Mouse (Mus musculus) embryonic facial prominence, embryonic 11.5 days (tissue): ENCODE measurements around the gene Olfr1215. TPM values are rescaled to one million over a fixed set of nuclear protein-coding genes. Genes with fewer than 3 reads are reported as not detected.
"Not testable (repeated sequence)": the region's sequence is repeated elsewhere in the genome, so short reads cannot be mapped to it uniquely, and the experiment has no call there.

Source experiments
- ATAC-seq: fragments of 200-750 bp; cut with Nextera tagmentation; replicated peaks from 2 replicates; pipeline ENCODE4 v1.8.0; 2017; ENCODE audit warnings: low read depth; ENCODE audit not compliant: insufficient number of reproducible peaks, low FRiP score, low TSS enrichment
- DNase-seq: peaks from one replicate; pipeline ENCODE4 v3.0.0-alpha.2; 2015; ENCODE audit warnings: low spot score
- H3K27ac ChIP-seq: fragments of 300-500 bp; sonication (generic); replicated peaks from 2 replicates; pipeline ENCODE4 v1.5.1; 2014; ENCODE audit warnings: mild to moderate bottlenecking, low read depth, low read length, control low read depth
- H3K27me3 ChIP-seq: fragments of 300-500 bp; sonication (generic); 2 replicates; pipeline ENCODE4 v1.6.1; 2014; ENCODE audit warnings: mild to moderate bottlenecking, low read length, moderate library complexity, mixed read lengths; ENCODE audit not compliant: control insufficient read depth, insufficient read depth
- H3K36me3 ChIP-seq: fragments of 300-500 bp; sonication (generic); replicated peaks from 2 replicates; pipeline ENCODE4 v1.6.1; 2014; ENCODE audit warnings: low read depth, mild to moderate bottlenecking, low read length, moderate library complexity, mixed read lengths; ENCODE audit not compliant: control insufficient read depth, insufficient read depth
- H3K4me1 ChIP-seq: fragments of 300-500 bp; sonication (generic); 2 replicates; pipeline ENCODE4 v1.6.1; 2014; ENCODE audit warnings: low read length, mixed read lengths; ENCODE audit not compliant: control insufficient read depth, insufficient read depth
- H3K4me2 ChIP-seq: fragments of 300-500 bp; sonication (generic); 2 replicates; pipeline ENCODE4 v1.6.1; 2014; ENCODE audit warnings: low read depth, mild to moderate bottlenecking, control low read depth, low read length, moderate library complexity
- H3K4me3 ChIP-seq: fragments of 300-500 bp; sonication (generic); 2 replicates; pipeline ENCODE4 v1.5.1; 2014; ENCODE audit warnings: low read depth, low read length, control low read depth
- H3K9ac ChIP-seq: fragments of 300-500 bp; sonication (generic); replicated peaks from 2 replicates; pipeline ENCODE4 v1.6.1; 2014; ENCODE audit warnings: mild to moderate bottlenecking, control low read depth, low read length
- H3K9me3 ChIP-seq: fragments of 300-500 bp; sonication (generic); replicated peaks from 2 replicates; pipeline ENCODE4 v1.6.1; 2016; ENCODE audit warnings: mild to moderate bottlenecking, low read length, inconsistent platforms, mixed read lengths; ENCODE audit not compliant: control insufficient read depth
- WGBS: fragments of 180-500 bp; shearing (Covaris S2); extraction: QIAGEN DNeasy Blood & Tissue Kit; methylation state at CpG from one replicate; pipeline ENCODE4 v1.1.7; 2014; 5-methylcytosine and 5-hydroxymethylcytosine counted together
- polyA plus RNA-seq: library from polyadenylated mRNA; unstranded; fragments of >200 nt; fragmentation: Nextera tagmentation; extraction: Ambion mirVana; gene quantifications from 2 replicates; pipeline ENCODE4 v1.2.1, GENCODE M21; 2014

Olfr1215 gene
- polyA plus RNA-seq = not detected in 2 replicates

GRCm38 (mm10) chr2:89006873-89007272, at the start of gene Olfr1215:
Gene Olfr1215, minus strand, starts transcription at chr2:89006973.
- DNase-seq = no peak
- H3K4me3 ChIP-seq = no peak within 1 kb of the TSS
- no peak for ATAC-seq
- no peak within 1 kb of the TSS for H3K9ac ChIP-seq
- H3K4me2 ChIP-seq = no peak within 1 kb of the TSS
- no peaks in the 10 kb centered on the region for H3K9me3 ChIP-seq
- no peaks in the 10 kb centered on the region for H3K4me1 ChIP-seq
- 81% methylated on average over 2 of the region's 2 CpGs for WGBS
- no peak within 1 kb of the TSS for H3K27ac ChIP-seq
- no peaks in the 10 kb centered on the region for H3K36me3 ChIP-seq
- no peaks in the 10 kb centered on the region for H3K27me3 ChIP-seq

- ATAC-seq = no peak
- 73% methylated on average over 2 of the region's 2 CpGs for WGBS
Observed at GRCm38 (mm10) chr2:89031965-89032364, 25.2 kb upstream of the Olfr1215 start, which contains the start of gene Olfr1217. Gene Olfr1217, minus strand, starts transcription at chr2:89032065.

GRCm38 (mm10) chr2:89021436-89021835, 14.7 kb upstream of the Olfr1215 start:
- H3K27me3 ChIP-seq, H3K4me3 ChIP-seq, H3K9me3 ChIP-seq, H3K4me2 ChIP-seq, ATAC-seq, H3K27ac ChIP-seq, DNase-seq, H3K4me1 ChIP-seq, H3K9ac ChIP-seq, H3K36me3 ChIP-seq: not testable (repeated sequence)
- WGBS = 66% methylated on average over 3 of the region's 3 CpGs

More at GRCm38 (mm10) chr2:89031965-89032364, 25.2 kb upstream of the Olfr1215 start, which contains the start of gene Olfr1217:
- Histone ChIP-seq H3K36me3 (no peaks in the 10 kb centered on the region), H3K4me3 (no peak within 1 kb of the TSS), H3K4me2 (no peak within 1 kb of the TSS), H3K27me3 (no peaks in the 10 kb centered on the region), H3K9me3 (no peaks in the 10 kb centered on the region), H3K9ac (no peak within 1 kb of the TSS), H3K27ac (no peak within 1 kb of the TSS), H3K4me1 (no peaks in the 10 kb centered on the region)
- DNase-seq = no peak

GRCm38 (mm10) chr2:89018240-89018639, 11.5 kb upstream of the Olfr1215 start, which contains the start of gene Olfr1216:
Gene Olfr1216, minus strand, starts transcription at chr2:89018340.
- Histone ChIP-seq H3K4me1 (no peaks in the 10 kb centered on the region), H3K9ac (no peak within 1 kb of the TSS), H3K27ac (no peak within 1 kb of the TSS), H3K9me3 (no peaks in the 10 kb centered on the region), H3K4me2 (no peak within 1 kb of the TSS), H3K4me3 (no peak within 1 kb of the TSS), H3K36me3 (no peaks in the 10 kb centered on the region), H3K27me3 (no peaks in the 10 kb centered on the region)
- ATAC-seq (no peak), DNase-seq (no peak)
- WGBS = 74% methylated on average over 1 of the region's 1 CpGs

- Histone ChIP-seq H3K9me3 (no peaks in the 10 kb centered on the region), H3K4me2 (no peak within 1 kb of the TSS), H3K36me3 (no peaks in the 10 kb centered on the region), H3K4me3 (no peak within 1 kb of the TSS), H3K27ac (no peak within 1 kb of the TSS), H3K4me1 (no peaks in the 10 kb centered on the region), H3K27me3 (no peaks in the 10 kb centered on the region), H3K9ac (no peak within 1 kb of the TSS)
- ATAC-seq (no peak), DNase-seq (no peak)
- 86% methylated on average over 1 of the region's 1 CpGs for WGBS
Observed at GRCm38 (mm10) chr2:88992553-88992952, 14.2 kb downstream of the Olfr1215 start, which contains the start of gene Olfr1214. Gene Olfr1214, minus strand, starts transcription at chr2:88992653.

- Histone ChIP-seq H3K4me1 (no peaks in the 10 kb centered on the region), H3K4me2 (no peak within 1 kb of the TSS), H3K36me3 (no peaks in the 10 kb centered on the region), H3K4me3 (no peak within 1 kb of the TSS), H3K9ac (no peak within 1 kb of the TSS), H3K27me3 (no peaks in the 10 kb centered on the region), H3K9me3 (no peaks in the 10 kb centered on the region), H3K27ac (no peak within 1 kb of the TSS)
- ATAC-seq = no peak
- no peak for DNase-seq
- 84% methylated on average over 1 of the region's 1 CpGs for WGBS
Observed at GRCm38 (mm10) chr2:88980181-88980580, 26.6 kb downstream of the Olfr1215 start, which contains the start of gene Gm13762. Gene Gm13762, minus strand, starts transcription at chr2:88980281.

- no peak within 1 kb of the TSS for H3K9ac ChIP-seq
- H3K4me1 ChIP-seq = no peaks in the 10 kb centered on the region
- no peak within 1 kb of the TSS for H3K27ac ChIP-seq
- H3K4me2 ChIP-seq = no peak within 1 kb of the TSS
- no peak within 1 kb of the TSS for H3K4me3 ChIP-seq
- ATAC-seq (no peak), DNase-seq (no peak)
- H3K36me3 ChIP-seq = no peaks in the 10 kb centered on the region
- H3K9me3 ChIP-seq = no peaks in the 10 kb centered on the region
- no peaks in the 10 kb centered on the region for H3K27me3 ChIP-seq
Observed at GRCm38 (mm10) chr2:88953669-88954068, 53.1 kb downstream of the Olfr1215 start, which contains the start of gene Olfr1212. Gene Olfr1212, plus strand, starts transcription at chr2:88953969.
